Mouse (Mus musculus) heart, adult 2 months (tissue): ENCODE data around the gene Nlrx1.

Experiments used
- EP300 ChIP-seq: fragments of 200-500 bp; IDR thresholded peaks from 2 replicates; pipeline ENCODE4 v1.6.1; 2011; ENCODE audit warnings: low read depth, low read length, control low read depth; ENCODE audit not compliant: insufficient read depth
- POLR2A ChIP-seq: fragments of 200-500 bp; IDR thresholded peaks from 2 replicates; pipeline ENCODE4 v1.6.1; 2011; ENCODE audit warnings: mild to moderate bottlenecking, low read depth, low read length, control low read depth; ENCODE audit not compliant: insufficient read depth

DNA sequence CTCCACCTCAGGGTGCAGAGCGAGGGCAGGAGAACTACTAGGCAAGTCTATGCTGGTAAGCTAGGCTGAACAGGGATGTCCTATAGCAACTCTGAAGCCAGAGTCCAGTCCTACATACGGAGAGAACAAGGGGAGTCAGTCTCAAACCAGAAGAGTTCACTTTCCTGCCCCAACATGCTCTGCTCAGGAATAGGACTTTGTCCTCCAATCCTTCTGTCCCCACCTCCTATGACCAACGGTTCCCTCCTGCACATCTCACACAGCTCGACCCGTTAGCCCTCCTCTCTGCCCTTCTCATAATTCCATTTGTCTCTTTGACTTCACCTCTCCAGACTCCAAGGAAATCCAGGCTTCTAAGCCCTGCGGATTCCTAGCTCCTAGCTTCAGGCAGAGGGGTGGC is 20.5 kb downstream of the Nlrx1 start:
- no peak for TF ChIP-seq EP300
- no peak for TF ChIP-seq POLR2A
